Mouse (Mus musculus) brain, adult 2 months (tissue): ENCODE measurements around the gene Bcl2l1.

Experiments used
- DNase-seq: peaks from one replicate; pipeline ENCODE4 v3.0.0; 2011; ENCODE audit warnings: low read depth, low spot score

Bcl2l1 gene

GRCm38 (mm10) chr2:152831019-152831878, at the start of gene Bcl2l1:
Gene Bcl2l1 (minus strand): TSS chr2:152831728.
- peak; percentile 99 for DNase-seq

GRCm38 (mm10) chr2:152880898-152881297, 49.4 kb upstream of the Bcl2l1 start:
- DNase-seq, result no peak

- DNase-seq, result no peak
These were observed 46.7 kb upstream of the Bcl2l1 start for GRCm38 (mm10) chr2:152878239-152878638.

GRCm38 (mm10) chr2:152863346-152863745, 31.8 kb upstream of the Bcl2l1 start:
- no peak for DNase-seq

- DNase-seq, result no peak
These were observed 31.1 kb upstream of the Bcl2l1 start for GRCm38 (mm10) chr2:152862638-152863037.

- no peak for DNase-seq
These were observed 30.4 kb upstream of the Bcl2l1 start for GRCm38 (mm10) chr2:152861891-152862290.

- no peak for DNase-seq
These were observed 28.0 kb upstream of the Bcl2l1 start for GRCm38 (mm10) chr2:152859501-152859900.

- no peak for DNase-seq
These were observed 16.9 kb upstream of the Bcl2l1 start for GRCm38 (mm10) chr2:152848466-152848865.

GRCm38 (mm10) chr2:152847815-152848302, 16.3 kb upstream of the Bcl2l1 start, which contains the start of gene Tpx2:
Gene Tpx2 (plus strand): TSS chr2:152847964.
- peak; percentile 99 for DNase-seq

- no peak for DNase-seq
These were observed 15.7 kb upstream of the Bcl2l1 start for GRCm38 (mm10) chr2:152847057-152847814.

GRCm38 (mm10) chr2:152842741-152843140, 11.2 kb upstream of the Bcl2l1 start:
- DNase-seq, result no peak

GRCm38 (mm10) chr2:152839256-152839655, 7.7 kb upstream of the Bcl2l1 start:
- DNase-seq, result no peak

- DNase-seq, result peak; percentile 96
These were observed 1.3 kb downstream of the Bcl2l1 start for GRCm38 (mm10) chr2:152830021-152830921.

GRCm38 (mm10) chr2:152829367-152829881, 2.1 kb downstream of the Bcl2l1 start:
- DNase-seq, result peak; percentile 54

- peak; percentile 85 for DNase-seq
These were observed 3.0 kb downstream of the Bcl2l1 start for GRCm38 (mm10) chr2:152828532-152828931.

- DNase-seq, result no peak
These were observed 3.5 kb downstream of the Bcl2l1 start for GRCm38 (mm10) chr2:152828011-152828370.

- no peak for DNase-seq
These were observed 4.1 kb downstream of the Bcl2l1 start for GRCm38 (mm10) chr2:152827321-152828010.

- DNase-seq, result no peak
These were observed 5.0 kb downstream of the Bcl2l1 start for GRCm38 (mm10) chr2:152826481-152826880.

GRCm38 (mm10) chr2:152825713-152826112, 5.8 kb downstream of the Bcl2l1 start:
- DNase-seq, result no peak

GRCm38 (mm10) chr2:152825168-152825697, 6.3 kb downstream of the Bcl2l1 start:
- no peak for DNase-seq
